8 mouse cellular contexts compared by ENCODE assay signal in the genomic region with DNA sequence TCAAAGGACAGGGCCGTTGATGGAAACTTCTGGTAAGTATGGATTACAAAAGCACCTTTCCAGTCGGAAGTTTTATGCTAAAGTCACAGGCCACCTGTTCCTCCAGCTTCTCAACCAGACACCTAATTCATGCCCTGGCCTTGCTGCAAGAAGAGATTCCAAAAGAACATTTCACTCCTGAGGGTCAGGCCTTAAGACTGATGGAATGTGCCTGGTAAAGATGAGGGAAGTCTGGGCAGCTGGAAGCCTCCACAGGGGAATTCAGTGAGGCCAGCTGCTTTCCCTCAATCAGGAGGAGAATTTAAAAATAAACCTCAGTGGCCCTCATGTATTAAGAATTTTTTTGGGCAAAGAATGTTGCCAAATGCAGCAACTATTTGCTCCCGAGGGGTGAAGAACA.
A peak's percentile ranks its signal among the peaks of the same experiment; 100 is the strongest.
DNase-seq lines count a peak whose midpoint lies in the region; ATAC-seq lines count a peak whose summit lies in the region.

No protein-coding gene starts in this region.

- WGBS in forebrain, embryonic 12.5 days: 27% methylated on average over 3 of the region's 3 CpGs
- WGBS in forebrain, embryonic 11.5 days: 43% methylated on average over 3 of the region's 3 CpGs
- WGBS in heart, embryonic 15.5 days: 21% methylated on average over 3 of the region's 3 CpGs

- no peak overlapping the region; the same call in 1 of the 2 replicates for H3K4me2 ChIP-seq in forebrain, embryonic 12.5 days
- H3K4me2 ChIP-seq in forebrain, embryonic 11.5 days (ENCODE audit: low read depth, low read length, severe bottlenecking): no peak overlapping the region
- no peak overlapping the region; the same call in 1 of the 2 replicates for H3K4me2 ChIP-seq in heart, embryonic 15.5 days

- no peak overlapping the region for H3K9ac ChIP-seq in forebrain, embryonic 12.5 days
- H3K9ac ChIP-seq in forebrain, embryonic 11.5 days (ENCODE audit: low read length): no peak overlapping the region
- no peak overlapping the region for H3K9ac ChIP-seq in heart, embryonic 15.5 days

- H3K36me3 ChIP-seq in forebrain, embryonic 12.5 days (replicated peaks): no peaks in the 10 kb centered on the region
- no peaks in the 10 kb centered on the region for H3K36me3 ChIP-seq in forebrain, embryonic 11.5 days (ENCODE audit: control insufficient read depth, insufficient read depth, low read length)
- H3K36me3 ChIP-seq in heart, embryonic 15.5 days: no peaks in the 10 kb centered on the region

- H3K9me3 ChIP-seq in forebrain, embryonic 12.5 days: no peaks in the 10 kb centered on the region
- H3K9me3 ChIP-seq in forebrain, embryonic 11.5 days (ENCODE audit: control insufficient read depth, low read length): no peaks in the 10 kb centered on the region
- H3K9me3 ChIP-seq in heart, embryonic 15.5 days (replicated peaks): no peaks in the 10 kb centered on the region

- H3K27me3 ChIP-seq in forebrain, embryonic 12.5 days: no peaks in the 10 kb centered on the region
- H3K27me3 ChIP-seq in forebrain, embryonic 11.5 days (ENCODE audit: control insufficient read depth, insufficient read depth, low read length): no peaks in the 10 kb centered on the region
- no peaks in the 10 kb centered on the region for H3K27me3 ChIP-seq in heart, embryonic 15.5 days

- no peak for DNase-seq in forebrain, embryonic 11.5 days (ENCODE audit: low spot score)
- DNase-seq in embryo, embryonic 10.5 days (ENCODE audit: low spot score): peak; percentile 29
- peak; percentile 71 for DNase-seq in lung, postnatal 36 days
- no peak for DNase-seq in B cell, adult 2 months
- no peak for DNase-seq in frontal cortex, adult 2 months (ENCODE audit: extremely low spot score in 1 of 2, low spot score in 1 of 2)
- DNase-seq in thymus, postnatal 0 days (ENCODE audit: low spot score): no peak

- no peak for ATAC-seq in forebrain, embryonic 12.5 days (ENCODE audit: low FRiP score)
- ATAC-seq in forebrain, embryonic 11.5 days (replicated peaks; ENCODE audit: low FRiP score): no peak
- no peak for ATAC-seq in heart, embryonic 15.5 days (replicated peaks; ENCODE audit: insufficient number of reproducible peaks, insufficient read depth, low FRiP score, low read depth)

- no peak overlapping the region for H3K4me3 ChIP-seq in forebrain, embryonic 12.5 days (replicated peaks)
- no peak overlapping the region for H3K4me3 ChIP-seq in forebrain, embryonic 11.5 days (ENCODE audit: low read depth, low read length)
- no peak overlapping the region for H3K4me3 ChIP-seq in heart, embryonic 15.5 days

- H3K4me1 ChIP-seq in forebrain, embryonic 12.5 days: peaks cover 60% of the 10 kb centered on the region
- peaks cover 16% of the 10 kb centered on the region for H3K4me1 ChIP-seq in forebrain, embryonic 11.5 days (replicated peaks; ENCODE audit: control insufficient read depth, insufficient read depth, low read length)
- H3K4me1 ChIP-seq in heart, embryonic 15.5 days (replicated peaks): peaks cover 46% of the 10 kb centered on the region

- peak overlapping the region; percentile 60; the same call in 1 of the 2 replicates for H3K27ac ChIP-seq in forebrain, embryonic 12.5 days
- H3K27ac ChIP-seq in forebrain, embryonic 11.5 days (ENCODE audit: low read depth, low read length): no peak overlapping the region
- peak overlapping the region; percentile 70 for H3K27ac ChIP-seq in heart, embryonic 15.5 days

Comparison
In these comparisons a context has a peak if more than half of its experiments do, and no peak if none do; other contexts are left out.
1. DNase-seq: peak in embryo, embryonic 10.5 days (single experiment) and lung, postnatal 36 days (single experiment); none in forebrain, embryonic 11.5 days (single experiment), B cell, adult 2 months (0 of 2), frontal cortex, adult 2 months (0 of 2) and thymus, postnatal 0 days (single experiment).